Mouse (Mus musculus) embryonic fibroblast, embryonic 13.5 days (primary cell): Measurements from ENCODE around the gene Olfr639. TPM values are rescaled to one million over a fixed set of nuclear protein-coding genes. Genes with fewer than 3 reads are reported as not detected.
"Not testable (repeated sequence)": the region's sequence is repeated elsewhere in the genome, so short reads cannot be mapped to it uniquely, and the experiment has no call there.

ENCODE experiments used
- H3K27ac ChIP-seq: 2 replicates; pipeline ENCODE4 v1.5.1; 2012; ENCODE audit warnings: low read length, control low read depth, inconsistent platforms; ENCODE audit not compliant: insufficient read depth
- H3K4me1 ChIP-seq: 2 replicates; pipeline ENCODE4 v1.6.1; 2011; ENCODE audit warnings: low read length; ENCODE audit not compliant: control insufficient read depth, insufficient read depth
- H3K4me3 ChIP-seq: 2 replicates; pipeline ENCODE4 v1.5.1; 2011; ENCODE audit warnings: mild to moderate bottlenecking, control low read depth, low read length; ENCODE audit not compliant: insufficient read depth
- CTCF ChIP-seq: IDR thresholded peaks from 2 replicates; pipeline ENCODE4 v1.5.1; 2011; ENCODE audit warnings: mild to moderate bottlenecking, control low read depth, low read length, moderate library complexity, borderline replicate concordance; ENCODE audit not compliant: insufficient read depth
- POLR2A ChIP-seq: IDR thresholded peaks from 2 replicates; pipeline ENCODE4 v1.6.1; 2011; ENCODE audit warnings: low read depth, mild to moderate bottlenecking, control low read depth, low read length, moderate library complexity
- polyA plus RNA-seq: library from polyadenylated mRNA; stranded (reverse); fragments of >200 nt; gene quantifications from 2 replicates; pipeline ENCODE4 v1.2.4, GENCODE M21; 2011; ENCODE audit warnings: low read depth; ENCODE audit not compliant: missing spikeins, insufficient read length

The Olfr639 gene
- polyA plus RNA-seq, 1 experiment: not detected

GRCm38 (mm10) chr7:103971782-103972181, 45.3 kb downstream of the Olfr639 start:
- Histone ChIP-seq H3K27ac (no peak overlapping the region), H3K4me3 (no peak overlapping the region), H3K4me1 (no peaks in the 10 kb centered on the region)
- TF ChIP-seq CTCF: no peak

GRCm38 (mm10) chr7:103970852-103971251, 46.3 kb downstream of the Olfr639 start, which contains the start of gene Olfr635:
Olfr635 (plus strand) TSS chr7:103971152.
- Histone ChIP-seq H3K4me1 (no peaks in the 10 kb centered on the region), H3K4me3 (no peak within 1 kb of the TSS), H3K27ac (no peak within 1 kb of the TSS)
- no peak for TF ChIP-seq POLR2A
- TF ChIP-seq CTCF: no peak

DNA sequence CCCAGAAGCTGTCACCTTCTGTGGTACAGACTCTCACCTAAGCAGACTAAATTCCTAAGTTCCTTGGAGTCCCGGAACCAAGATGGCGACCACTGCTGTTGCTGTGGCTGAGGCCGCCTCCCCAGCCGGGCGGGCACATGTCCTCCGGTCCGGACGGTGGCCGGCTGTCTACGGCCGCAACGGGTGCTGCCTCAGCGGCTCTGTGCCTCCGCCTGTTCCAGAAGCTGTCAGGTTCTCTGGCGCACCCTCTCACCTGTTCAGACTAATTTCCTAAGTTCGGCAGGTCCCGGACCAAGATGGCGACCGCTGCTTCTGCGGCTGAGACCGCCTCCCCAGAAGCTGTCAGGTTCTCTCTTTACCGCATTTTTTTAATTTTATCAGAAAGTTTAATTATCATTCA, 50.2 kb downstream of the Olfr639 start:
- H3K27ac ChIP-seq, H3K4me3 ChIP-seq, H3K4me1 ChIP-seq: not testable (repeated sequence)

Other genes with a start within 250 kb of the Olfr639 start
- not detected in 2 replicates for gene Olfr69, start 245.7 kb downstream of the Olfr639 start, polyA plus RNA-seq
- gene Olfr68, start 237.6 kb downstream of the Olfr639 start, polyA plus RNA-seq: not detected in 2 replicates
- gene Olfr67, start 225.5 kb downstream of the Olfr639 start, polyA plus RNA-seq: not detected in 2 replicates
- gene Hbb-bt, start 203.3 kb downstream of the Olfr639 start, polyA plus RNA-seq: not detected in 2 replicates
- gene Hbb-bs, start 189.2 kb downstream of the Olfr639 start, polyA plus RNA-seq: not detected in 2 replicates
- not detected in 2 replicates for gene Hbb-bh2, start 176.8 kb downstream of the Olfr639 start, polyA plus RNA-seq
- not detected in 2 replicates for gene Hbb-bh1, start 174.1 kb downstream of the Olfr639 start, polyA plus RNA-seq
- gene Hbb-y, start 164.1 kb downstream of the Olfr639 start, polyA plus RNA-seq: not detected in 2 replicates
- not detected in 2 replicates for gene Olfr66, start 131.1 kb downstream of the Olfr639 start, polyA plus RNA-seq
- not detected in 2 replicates for gene Olfr64, start 122.8 kb downstream of the Olfr639 start, polyA plus RNA-seq
- not detected in 2 replicates for gene Olfr65, start 113.8 kb downstream of the Olfr639 start, polyA plus RNA-seq
- not detected in 2 replicates for gene Olfr631, start 88.5 kb downstream of the Olfr639 start, polyA plus RNA-seq
- not detected in 2 replicates for gene Olfr632, start 83.0 kb downstream of the Olfr639 start, polyA plus RNA-seq
- gene Olfr633, start 72.9 kb downstream of the Olfr639 start, polyA plus RNA-seq: not detected in 2 replicates
- gene Olfr635, start 46.2 kb downstream of the Olfr639 start, polyA plus RNA-seq: not detected in 2 replicates
- not detected in 2 replicates for gene Olfr638, start 18.6 kb downstream of the Olfr639 start, polyA plus RNA-seq
- gene Olfr640, start 8.3 kb upstream of the Olfr639 start, polyA plus RNA-seq: not detected in 2 replicates
- gene Olfr641, start 18.1 kb upstream of the Olfr639 start, polyA plus RNA-seq: not detected in 2 replicates
- not detected in 2 replicates for gene Olfr642, start 35.4 kb upstream of the Olfr639 start, polyA plus RNA-seq
- not detected in 2 replicates for gene 4930516K23Rik, start 44.1 kb upstream of the Olfr639 start, polyA plus RNA-seq
- not detected in 2 replicates for gene Olfr644, start 54.6 kb upstream of the Olfr639 start, polyA plus RNA-seq
- not detected in 2 replicates for gene Olfr645, start 68.2 kb upstream of the Olfr639 start, polyA plus RNA-seq
- gene Olfr646, start 87.6 kb upstream of the Olfr639 start, polyA plus RNA-seq: not detected in 2 replicates
- not detected in 2 replicates for gene Ubqln5, start 112.5 kb upstream of the Olfr639 start, polyA plus RNA-seq
- gene Olfr643, start 120.1 kb upstream of the Olfr639 start, polyA plus RNA-seq: not detected in 2 replicates
- not detected in 2 replicates for gene Ubqln3, start 126.0 kb upstream of the Olfr639 start, polyA plus RNA-seq
- gene Ubqlnl, start 133.3 kb upstream of the Olfr639 start, polyA plus RNA-seq: not detected in 2 replicates
- gene Olfm5, start 147.5 kb upstream of the Olfr639 start, polyA plus RNA-seq: not detected in 2 replicates
- gene Olfr648, start 166.1 kb upstream of the Olfr639 start, polyA plus RNA-seq: not detected in 2 replicates
- not detected in 2 replicates for gene Olfr649, start 178.7 kb upstream of the Olfr639 start, polyA plus RNA-seq
- 0.67 and 1.4 TPM in 2 replicates for gene Trim6, start 201.5 kb upstream of the Olfr639 start, polyA plus RNA-seq
- 4.9 and 5.8 TPM in 2 replicates for gene Trim34a, start 227.2 kb upstream of the Olfr639 start, polyA plus RNA-seq